7 mouse cellular contexts compared by ENCODE assay signal in genomic region chr9:94537051-94537917, GRCm38 (mm10). TPM values are rescaled to one million over a fixed set of nuclear protein-coding genes. Genes with fewer than 3 reads are reported as not detected.
DNase-seq lines count a peak whose midpoint lies in the region; ATAC-seq lines count a peak whose summit lies in the region.

No protein-coding gene starts in this region.

- H3K27me3 ChIP-seq in embryonic facial prominence, embryonic 11.5 days (ENCODE audit: control insufficient read depth, insufficient read depth, low read length) = no peaks in the 10 kb centered on the region
- H3K27me3 ChIP-seq in limb, embryonic 13.5 days = no peaks in the 10 kb centered on the region
- H3K27me3 ChIP-seq in midbrain, embryonic 15.5 days (replicated peaks) = no peaks in the 10 kb centered on the region

- peak; percentile 63 for ATAC-seq in embryonic facial prominence, embryonic 11.5 days (replicated peaks; ENCODE audit: insufficient number of reproducible peaks, low FRiP score, low TSS enrichment, low read depth)
- peak; percentile 54 for ATAC-seq in limb, embryonic 13.5 days (ENCODE audit: low FRiP score, low read depth)
- ATAC-seq in midbrain, embryonic 15.5 days (replicated peaks) = peak; percentile 74

- H3K36me3 ChIP-seq in embryonic facial prominence, embryonic 11.5 days (replicated peaks; ENCODE audit: control insufficient read depth, insufficient read depth, low read depth, low read length) = no peaks in the 10 kb centered on the region
- no peaks in the 10 kb centered on the region for H3K36me3 ChIP-seq in limb, embryonic 13.5 days
- no peaks in the 10 kb centered on the region for H3K36me3 ChIP-seq in midbrain, embryonic 15.5 days (replicated peaks)

- peak overlapping the region; percentile 91 for H3K27ac ChIP-seq in embryonic facial prominence, embryonic 11.5 days (replicated peaks; ENCODE audit: low read depth, low read length)
- peak overlapping the region; percentile 98 for H3K27ac ChIP-seq in limb, embryonic 13.5 days
- H3K27ac ChIP-seq in midbrain, embryonic 15.5 days = peak overlapping the region; percentile 99

- H3K9ac ChIP-seq in embryonic facial prominence, embryonic 11.5 days (replicated peaks; ENCODE audit: low read length) = peak overlapping the region; percentile 75
- H3K9ac ChIP-seq in limb, embryonic 13.5 days = peak overlapping the region; percentile 91
- H3K9ac ChIP-seq in midbrain, embryonic 15.5 days = peak overlapping the region; percentile 66

- peak overlapping the region; percentile 93 for H3K4me2 ChIP-seq in embryonic facial prominence, embryonic 11.5 days (ENCODE audit: low read depth, low read length)
- H3K4me2 ChIP-seq in limb, embryonic 13.5 days (replicated peaks) = peak overlapping the region; percentile 82
- H3K4me2 ChIP-seq in midbrain, embryonic 15.5 days = peak overlapping the region; percentile 77

- H3K4me3 ChIP-seq in embryonic facial prominence, embryonic 11.5 days (ENCODE audit: low read depth, low read length) = peak overlapping the region; percentile 64
- peak overlapping the region; percentile 88 for H3K4me3 ChIP-seq in limb, embryonic 13.5 days
- peak overlapping the region; percentile 68 for H3K4me3 ChIP-seq in midbrain, embryonic 15.5 days

- under 1% methylated on average over 97 of the region's 103 CpGs for WGBS in embryonic facial prominence, embryonic 11.5 days
- under 1% methylated on average over 103 of the region's 103 CpGs for WGBS in limb, embryonic 13.5 days
- under 1% methylated on average over 102 of the region's 103 CpGs for WGBS in midbrain, embryonic 15.5 days

- peak; percentile 77 for DNase-seq in adrenal gland, postnatal 14 days
- DNase-seq in embryonic facial prominence, embryonic 11.5 days (ENCODE audit: low spot score) = peak; percentile 76
- DNase-seq in heart, adult 11 months = peak; percentile 97
- peak; percentile 78 for DNase-seq in kidney, adult 18-20 months
- DNase-seq in spleen, adult 18-20 months = peak; percentile 54 to 67

- H3K9me3 ChIP-seq in embryonic facial prominence, embryonic 11.5 days (replicated peaks; ENCODE audit: control insufficient read depth, low read length) = no peaks in the 10 kb centered on the region
- H3K9me3 ChIP-seq in limb, embryonic 13.5 days = no peaks in the 10 kb centered on the region
- H3K9me3 ChIP-seq in midbrain, embryonic 15.5 days = no peaks in the 10 kb centered on the region

- H3K4me1 ChIP-seq in embryonic facial prominence, embryonic 11.5 days (ENCODE audit: control insufficient read depth, insufficient read depth, low read length) = no peaks in the 10 kb centered on the region
- peaks cover 27% of the 10 kb centered on the region for H3K4me1 ChIP-seq in limb, embryonic 13.5 days
- peaks cover 32% of the 10 kb centered on the region for H3K4me1 ChIP-seq in midbrain, embryonic 15.5 days

RNA-seq across cellular contexts. Expression of gene 1190002N15Rik, which starts 0.6 kb away (rescaled TPM):
- 19.8 and 24.6 TPM in 2 replicates for total RNA-seq in adrenal gland, postnatal 14 days (2021)
- 25.7 and 38.7 TPM in 2 replicates for polyA plus RNA-seq in embryonic facial prominence, embryonic 11.5 days (2014; fragmentation: Nextera tagmentation; extraction: Ambion mirVana)
- polyA plus RNA-seq in limb, embryonic 13.5 days (2015; fragmentation: Nextera tagmentation; extraction: Ambion mirVana) = 16.2 and 23.2 TPM in 2 replicates
- 13.6 and 14.1 TPM in 2 replicates for polyA plus RNA-seq in midbrain, embryonic 15.5 days (2015; fragmentation: Nextera tagmentation; extraction: Ambion mirVana)

Comparison
In these comparisons a context has a peak if more than half of its experiments do, and no peak if none do; other contexts are left out.
1. Peak in every context shown above with its lines: DNase-seq, ATAC-seq, H3K4me3 ChIP-seq and H3K27ac ChIP-seq.